Mouse (Mus musculus) thymus, postnatal 36 days (tissue): ENCODE measurements around the gene Upk1b.

Experiments used
- DNase-seq, 2 experiments: peaks; one replicate each; pipeline ENCODE4 v3.0.0; 2022; ENCODE audit warnings: mixed read lengths in 2 of 2

Upk1b gene

DNA sequence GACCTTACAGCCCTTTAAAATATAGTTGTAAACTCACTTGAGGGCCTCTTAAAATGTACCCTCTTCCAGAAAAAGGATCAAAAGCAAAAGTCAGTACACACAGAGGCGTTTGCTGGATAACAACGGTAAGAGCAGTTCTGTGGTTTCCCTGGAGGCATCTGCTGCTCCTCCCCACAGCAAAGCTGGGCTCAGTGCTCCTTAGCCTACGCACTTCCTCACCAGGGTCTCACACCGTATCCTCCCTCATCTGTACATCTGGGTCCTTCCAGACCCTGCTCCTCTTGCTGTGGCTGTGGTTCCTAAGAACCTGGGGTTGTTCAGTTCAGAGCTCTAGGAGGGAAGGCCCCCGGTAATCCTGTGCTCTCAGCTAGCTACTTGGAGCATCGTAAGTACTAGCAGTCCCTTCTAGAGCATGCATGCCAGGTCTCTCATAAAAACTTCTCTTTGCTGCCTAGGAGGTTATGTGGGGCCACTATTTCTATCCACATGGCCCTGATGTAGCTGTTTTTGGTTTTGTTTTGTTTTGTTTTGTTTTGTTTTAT is 39.2 kb downstream of the Upk1b start:
- DNase-seq: peak; percentile 9 to 18

DNA sequence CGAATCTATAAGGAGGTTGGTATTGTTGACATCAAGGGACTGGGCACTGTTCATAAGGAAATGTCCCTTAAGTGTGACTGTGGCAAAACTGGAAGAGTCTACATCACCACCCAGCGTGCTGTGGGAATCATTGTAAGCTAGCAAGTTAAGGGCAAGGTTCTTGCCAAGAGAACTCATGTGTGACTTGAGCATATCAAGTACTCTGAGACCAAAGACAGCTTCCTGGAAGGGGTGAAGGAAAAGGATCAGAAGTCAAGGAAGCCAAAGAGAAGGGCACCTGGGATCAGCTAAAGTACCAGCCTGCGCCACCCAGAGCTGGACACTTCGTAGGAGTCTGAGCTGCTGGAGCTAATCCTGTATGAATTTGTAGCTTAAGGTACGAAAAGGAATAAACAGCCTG is 39.9 kb downstream of the Upk1b start:
- no peak for DNase-seq

DNA sequence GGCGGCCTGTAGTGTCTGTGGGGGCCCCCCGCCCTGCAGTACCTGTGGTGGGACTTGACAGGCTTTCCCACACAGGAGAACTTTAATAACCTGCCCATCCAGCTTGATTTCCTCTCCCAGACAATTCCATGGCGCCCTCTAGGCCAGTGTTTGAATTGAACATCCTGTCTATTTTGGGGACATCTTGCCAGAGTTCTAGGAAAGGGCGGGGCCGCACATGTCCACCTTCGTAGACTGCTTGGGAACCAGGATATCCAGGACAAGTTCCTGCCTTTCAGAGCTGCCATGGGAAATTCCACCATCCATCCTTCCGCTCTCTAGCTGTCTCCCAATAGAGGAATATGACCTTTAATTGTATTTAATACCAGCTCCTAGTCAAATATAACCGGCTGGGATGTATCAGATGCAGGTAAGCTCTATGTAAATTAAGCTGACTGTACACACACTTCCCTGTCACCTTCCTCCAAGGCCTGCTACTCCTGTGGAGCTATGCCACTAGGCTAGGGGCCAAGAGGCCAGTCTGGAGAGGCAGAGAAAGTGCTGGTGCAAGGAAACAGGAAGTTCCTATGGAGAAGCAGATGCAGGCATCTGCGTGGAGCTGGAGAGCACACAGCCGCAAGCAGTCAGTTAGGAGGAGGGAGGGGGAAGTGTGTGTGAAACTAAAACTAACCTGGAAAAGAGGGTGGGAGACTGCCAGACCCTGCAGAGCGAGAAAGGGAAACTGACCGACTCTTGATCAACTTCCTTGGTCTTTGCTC is 41.8 kb downstream of the Upk1b start:
- no peak for DNase-seq

DNA sequence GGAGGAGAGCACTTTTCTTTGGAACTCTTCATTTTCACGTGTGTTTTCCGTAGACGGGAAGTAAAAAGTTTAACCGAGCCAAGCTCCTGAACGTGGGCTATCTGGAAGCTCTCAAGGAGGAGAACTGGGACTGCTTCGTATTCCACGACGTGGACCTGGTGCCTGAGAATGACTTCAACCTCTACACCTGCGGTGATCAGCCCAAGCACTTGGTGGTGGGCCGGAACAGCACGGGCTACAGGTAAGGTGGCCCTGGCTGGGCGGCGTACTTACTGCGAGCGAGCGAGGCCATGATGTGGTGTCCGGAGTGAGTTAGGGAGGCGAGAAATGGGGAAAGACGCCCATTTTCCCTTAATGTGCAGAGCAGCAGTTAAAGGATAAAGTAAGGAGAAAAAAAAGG is 42.5 kb downstream of the Upk1b start:
- no peak for DNase-seq

DNA sequence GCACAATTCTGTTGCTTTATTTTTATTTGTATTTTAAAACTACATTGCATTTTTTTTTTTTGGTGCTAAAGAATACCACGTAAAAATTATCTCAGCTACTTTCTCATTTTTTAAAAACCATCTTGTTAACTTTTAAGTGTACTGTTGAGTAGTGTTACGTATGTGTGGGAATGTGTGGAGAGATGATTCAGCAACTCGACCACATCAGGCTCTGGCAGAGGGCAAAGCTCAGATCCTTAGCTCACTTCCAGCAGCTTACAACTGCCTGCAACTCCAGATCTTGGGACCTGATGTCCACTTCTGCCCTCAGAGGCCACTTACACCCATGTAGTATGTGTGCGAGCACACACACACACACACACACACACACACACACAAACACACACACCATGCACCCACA is 43.6 kb downstream of the Upk1b start:
- no peak for DNase-seq

DNA sequence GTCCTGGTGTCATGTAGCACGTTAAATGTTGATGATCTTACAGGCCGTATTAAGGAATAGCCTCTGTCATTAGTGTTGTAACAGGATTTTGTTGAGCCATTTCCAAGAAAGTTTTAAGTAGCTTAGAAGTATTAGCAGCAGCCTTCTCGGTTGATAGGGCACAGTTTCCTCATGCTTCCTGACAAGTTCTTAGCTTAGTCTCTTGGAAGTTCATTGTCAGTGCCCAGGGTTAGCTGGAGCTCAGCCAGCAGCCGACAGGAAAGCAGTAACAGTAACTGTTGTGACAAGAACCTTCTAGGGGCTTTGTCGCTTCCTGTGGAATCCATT is 44.0 kb downstream of the Upk1b start:
- DNase-seq: no peak

DNA sequence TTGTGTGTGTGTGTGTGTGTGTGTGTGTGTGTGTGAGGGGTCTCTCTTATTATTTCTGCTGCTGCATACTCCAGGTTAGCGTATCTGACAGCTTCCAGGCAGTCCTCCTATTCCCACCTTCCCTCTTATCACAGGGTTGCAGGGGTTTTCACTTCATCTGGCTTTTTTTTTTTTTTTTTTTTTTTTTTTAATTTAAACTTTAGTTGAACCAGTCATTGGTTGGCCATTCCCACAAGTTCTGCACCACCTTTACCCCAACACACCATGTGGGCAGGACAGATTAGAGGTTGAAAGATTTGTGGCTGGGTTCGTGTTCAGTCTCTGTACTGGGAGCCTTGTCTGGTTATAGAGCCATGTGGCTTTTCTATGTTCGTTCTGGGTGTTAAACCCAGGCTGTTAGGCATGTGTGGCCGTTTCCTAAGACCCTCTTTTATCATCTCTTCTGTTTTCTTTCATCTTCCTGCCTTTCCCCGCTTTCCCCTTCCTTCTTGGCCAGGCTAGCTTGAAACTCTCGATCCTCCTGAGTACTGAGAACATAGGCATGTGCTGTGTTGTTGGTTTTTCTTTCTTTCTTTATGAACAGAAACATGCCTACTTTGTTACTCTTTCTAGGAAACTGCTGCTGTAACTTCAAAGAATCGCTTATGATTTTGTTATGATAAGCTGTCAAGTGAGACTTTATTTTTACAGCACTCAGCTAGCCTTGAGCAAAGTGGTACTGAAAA is 44.5 kb downstream of the Upk1b start:
- no peak for DNase-seq

DNA sequence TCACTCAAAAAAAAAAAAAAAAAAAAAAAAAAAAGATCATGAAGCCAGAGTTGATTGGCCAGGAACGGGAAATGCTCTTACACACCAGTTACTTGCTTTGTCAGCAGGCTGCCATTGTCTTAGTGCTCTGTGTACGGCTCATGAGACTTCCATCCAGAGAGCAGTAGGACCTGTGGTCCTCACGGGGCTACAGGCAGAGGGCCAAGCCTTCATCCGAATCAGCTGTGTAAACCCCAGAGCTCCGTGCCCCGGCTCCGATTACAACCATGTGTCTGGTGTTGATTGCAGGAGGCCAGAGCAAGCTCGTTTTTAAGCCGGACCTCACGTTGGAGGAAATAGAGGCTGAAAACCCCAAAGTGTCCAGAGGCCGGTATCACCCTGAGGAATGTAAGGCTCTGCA is 46.5 kb downstream of the Upk1b start:
- DNase-seq: no peak

DNA sequence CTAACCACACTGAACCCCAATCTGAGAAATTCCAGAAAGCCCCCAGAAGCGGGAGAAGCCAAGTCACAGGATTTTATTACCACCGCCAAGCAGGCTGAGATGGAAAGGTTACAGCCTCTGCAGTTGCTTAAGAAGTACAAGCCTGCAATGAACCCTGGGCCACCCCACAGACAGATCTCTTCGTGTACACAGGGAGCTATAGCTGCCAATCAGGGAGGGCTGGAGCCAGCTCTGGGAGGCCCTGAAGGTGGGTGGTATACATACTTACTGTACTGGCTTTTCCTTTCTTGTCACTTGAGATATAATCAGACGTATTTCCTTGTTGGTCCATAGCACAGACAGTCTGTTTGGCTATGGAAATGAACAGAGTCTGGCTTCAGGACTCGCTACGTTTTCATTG is 49.3 kb downstream of the Upk1b start:
- no peak for DNase-seq

DNA sequence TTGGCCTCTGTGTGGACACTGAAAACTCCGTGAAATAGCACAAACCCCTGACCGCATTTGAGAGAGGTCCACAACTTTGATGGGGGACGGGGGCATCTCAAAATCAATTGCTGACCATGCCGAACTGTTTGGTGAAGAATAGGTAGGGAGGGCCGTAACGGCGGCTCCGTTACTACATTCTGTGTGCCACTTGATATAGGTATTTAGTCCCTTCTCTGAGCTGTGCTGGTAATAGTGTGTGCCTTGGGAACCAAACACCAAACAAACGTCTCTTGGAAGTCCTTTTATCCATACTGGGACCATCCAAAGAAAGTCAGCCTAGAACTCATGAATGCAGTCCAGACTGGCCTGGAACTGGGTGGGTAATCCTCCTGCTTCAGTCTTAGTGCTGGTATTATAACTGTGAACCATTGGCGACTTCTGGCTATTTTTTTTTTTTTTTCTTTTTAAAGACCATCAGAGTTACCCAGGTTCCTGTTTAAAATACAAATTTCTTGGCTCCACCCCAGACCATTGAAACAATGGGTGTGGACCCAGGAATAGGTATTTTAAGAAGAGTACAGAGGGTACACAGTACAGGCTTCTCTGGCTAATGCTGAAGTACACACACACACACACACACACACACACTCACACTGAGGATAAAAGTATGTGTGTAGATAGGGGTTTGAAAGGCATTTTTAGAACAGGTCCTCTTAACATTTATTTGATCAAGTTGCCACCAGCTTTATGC is 56.0 kb downstream of the Upk1b start:
- no peak for DNase-seq

DNA sequence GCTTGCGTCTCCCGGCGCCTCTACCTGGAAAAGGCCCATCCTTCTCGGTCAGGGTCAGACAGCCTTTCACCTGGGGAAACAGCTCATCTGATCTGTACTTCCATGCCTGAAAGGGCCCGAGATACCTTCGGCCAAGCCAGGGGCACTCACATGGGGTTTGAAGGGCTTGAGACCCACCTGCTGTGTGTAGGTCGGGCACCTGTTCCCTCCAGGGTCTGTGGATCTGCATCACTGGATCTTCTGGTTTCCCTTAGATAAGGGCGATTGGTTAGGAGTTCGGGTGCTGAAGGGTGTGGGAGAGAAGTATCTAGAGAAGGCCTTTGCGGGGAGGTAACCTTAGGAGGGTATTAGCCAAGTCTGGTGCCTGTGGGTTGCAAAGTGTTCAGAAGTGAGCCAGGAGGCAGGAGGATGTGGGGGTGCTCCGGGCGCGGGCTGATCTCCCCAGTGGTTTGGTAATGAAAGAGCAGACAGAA is 57.4 kb downstream of the Upk1b start:
- DNase-seq: peak; percentile 34 to 37

DNA sequence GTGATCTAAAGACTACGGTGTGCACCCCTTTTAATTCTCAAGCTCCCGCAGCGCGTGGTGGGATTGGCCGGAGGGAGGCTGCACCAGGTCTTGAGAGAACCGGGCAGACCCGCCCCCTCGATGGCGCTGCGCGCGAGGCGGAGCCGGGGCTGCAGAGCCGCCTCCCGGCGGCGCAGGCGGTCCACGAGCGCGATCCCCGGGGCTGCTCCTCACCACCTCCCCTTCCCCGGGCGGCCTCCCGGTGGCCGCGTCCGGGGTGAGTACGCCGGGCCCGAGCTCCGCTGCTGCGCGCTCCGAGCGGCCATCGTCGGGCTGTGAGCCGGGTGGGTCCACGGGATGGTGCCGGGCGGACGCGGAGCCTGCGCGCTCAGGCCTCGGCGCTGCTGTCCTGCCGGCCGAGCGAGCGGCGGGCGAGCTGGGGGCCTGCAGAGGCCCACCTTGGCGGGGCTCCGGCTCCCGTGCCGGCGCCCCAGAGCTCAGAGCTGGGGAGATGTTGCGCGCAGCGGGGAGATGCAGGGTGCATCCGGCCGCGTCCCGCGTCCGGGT is 57.9 kb downstream of the Upk1b start, which contains the start of gene B4galt4:
TSS of gene B4galt4 (plus strand) at position 152 of the 546 bp plus-strand sequence.
- DNase-seq: peak; percentile 61 to 69

DNA sequence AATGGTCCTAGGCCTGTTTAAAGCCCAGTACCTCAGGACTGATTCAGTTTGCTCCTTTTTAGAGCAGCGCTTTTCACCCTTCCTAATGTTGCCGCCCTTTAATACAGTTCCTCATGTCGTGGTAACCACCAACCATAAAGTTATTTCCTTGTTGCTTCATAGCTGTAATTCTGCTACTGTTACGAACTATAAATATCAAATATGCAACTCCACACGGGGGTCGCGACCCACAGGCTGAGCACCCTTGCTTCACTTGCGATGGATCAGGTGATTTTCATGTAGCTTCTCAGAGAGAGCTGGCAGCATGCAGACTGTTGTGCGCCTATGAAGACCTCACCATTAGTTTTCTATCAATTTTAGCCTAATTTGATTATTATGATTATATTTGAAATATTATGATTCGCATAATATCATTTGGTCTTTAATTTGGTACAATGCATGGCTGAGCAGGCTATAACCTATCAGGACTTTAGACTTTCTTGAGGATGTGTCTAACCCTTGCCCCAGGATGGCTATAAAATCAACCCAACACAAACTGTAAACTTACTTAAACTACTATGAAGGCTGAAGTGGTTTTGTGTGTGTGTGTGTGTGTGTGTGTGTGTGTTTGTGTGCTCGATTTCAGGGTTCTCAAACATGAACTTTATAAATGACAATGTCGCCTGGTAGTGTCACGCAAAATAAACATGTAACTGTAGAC is 58.8 kb downstream of the Upk1b start:
- DNase-seq: no peak

DNA sequence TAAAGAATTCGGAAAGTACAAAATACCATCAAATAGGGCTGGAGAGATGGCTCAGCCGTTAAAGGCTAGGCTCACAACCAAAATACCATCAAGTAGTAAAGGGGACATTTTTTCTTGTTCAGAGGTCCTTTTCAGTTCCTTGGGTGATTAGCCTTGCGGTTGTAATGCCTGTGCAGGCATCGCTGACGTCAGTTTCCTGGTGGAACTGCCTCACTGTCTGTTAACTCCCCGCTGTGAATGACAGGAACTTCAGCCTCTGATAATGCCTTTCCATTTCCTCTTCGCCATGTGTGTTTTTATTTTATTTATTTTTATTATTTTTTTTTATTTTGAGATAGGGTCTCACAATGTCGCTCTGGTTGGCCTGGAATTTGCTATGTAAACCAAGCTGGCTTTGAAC is 69.2 kb downstream of the Upk1b start:
- DNase-seq: no peak

DNA sequence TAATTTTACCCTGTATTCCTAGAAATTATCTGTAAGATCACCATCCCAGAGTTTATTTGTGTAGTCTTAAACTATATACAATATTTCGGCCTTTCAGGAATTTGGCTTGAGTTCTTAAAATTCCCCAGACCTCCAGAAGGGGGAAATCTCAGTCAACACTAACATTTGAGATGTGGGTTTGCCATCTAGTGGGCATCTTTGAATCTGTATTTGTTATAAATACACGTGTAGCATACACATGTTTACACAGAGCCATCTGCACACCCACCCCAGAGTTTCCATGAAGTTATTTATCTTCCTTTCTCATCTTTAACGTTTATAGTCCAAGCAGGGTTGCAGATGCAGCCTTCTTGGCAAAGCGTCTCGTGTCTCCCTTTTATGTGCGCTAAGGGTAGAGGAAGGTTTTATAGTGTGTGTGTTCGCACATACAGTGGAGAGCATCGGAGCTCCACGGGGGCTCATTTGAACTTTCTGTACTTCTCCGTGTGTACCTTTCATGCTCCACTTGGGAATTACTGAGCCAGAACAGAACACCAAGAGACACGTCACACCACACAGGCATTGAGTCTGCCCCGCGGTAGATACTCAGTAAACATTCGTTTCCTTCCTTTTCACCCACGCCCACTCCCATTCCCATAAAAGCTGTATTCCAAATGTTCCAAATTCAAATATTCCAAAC is 70.4 kb downstream of the Upk1b start:
- no peak for DNase-seq

DNA sequence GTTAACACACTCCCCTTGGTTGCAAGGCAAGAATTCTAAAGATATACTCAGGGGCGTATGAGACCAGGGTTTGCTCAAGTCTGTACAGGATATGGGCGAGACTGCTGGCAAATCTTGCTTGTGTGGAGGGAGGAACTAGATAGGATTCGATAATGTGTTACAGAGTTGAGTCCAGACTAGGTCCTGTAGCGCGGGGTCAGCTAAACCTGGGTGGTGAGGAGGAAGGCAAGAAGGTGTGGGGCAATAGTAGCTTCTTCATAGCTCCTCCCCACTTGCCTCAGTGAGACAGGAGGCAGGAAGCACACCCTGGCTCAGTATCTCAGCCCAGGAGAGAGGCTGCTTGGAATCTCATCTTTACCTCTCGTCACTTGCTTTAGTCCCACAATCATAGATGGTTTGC is 71.0 kb downstream of the Upk1b start:
- no peak for DNase-seq

DNA sequence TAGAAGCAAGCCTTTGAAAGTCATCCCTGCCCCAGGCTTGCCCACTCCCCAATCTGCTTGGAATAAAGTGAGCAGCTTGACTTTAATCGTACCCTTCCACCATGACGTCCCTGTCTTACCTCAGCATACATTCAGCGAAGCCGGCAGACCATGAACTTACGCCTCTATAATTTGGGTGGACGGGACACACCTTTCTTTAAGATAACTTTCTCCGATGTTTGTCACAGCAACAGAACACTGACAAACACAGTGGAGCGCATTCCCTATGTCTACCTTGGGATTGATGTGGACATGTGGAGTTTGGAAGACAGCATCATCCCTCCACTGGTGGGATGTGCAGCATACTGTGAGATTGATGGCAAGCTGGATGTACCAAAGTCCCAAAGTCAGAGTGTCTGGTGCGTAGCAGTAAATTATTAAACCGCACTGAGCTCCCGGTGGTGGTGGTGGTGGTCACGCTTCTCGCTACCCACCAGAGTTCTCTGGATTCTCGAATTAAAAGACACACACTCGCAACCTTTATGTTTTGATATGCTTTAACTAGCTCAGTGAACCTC is 71.5 kb downstream of the Upk1b start:
- no peak for DNase-seq

DNA sequence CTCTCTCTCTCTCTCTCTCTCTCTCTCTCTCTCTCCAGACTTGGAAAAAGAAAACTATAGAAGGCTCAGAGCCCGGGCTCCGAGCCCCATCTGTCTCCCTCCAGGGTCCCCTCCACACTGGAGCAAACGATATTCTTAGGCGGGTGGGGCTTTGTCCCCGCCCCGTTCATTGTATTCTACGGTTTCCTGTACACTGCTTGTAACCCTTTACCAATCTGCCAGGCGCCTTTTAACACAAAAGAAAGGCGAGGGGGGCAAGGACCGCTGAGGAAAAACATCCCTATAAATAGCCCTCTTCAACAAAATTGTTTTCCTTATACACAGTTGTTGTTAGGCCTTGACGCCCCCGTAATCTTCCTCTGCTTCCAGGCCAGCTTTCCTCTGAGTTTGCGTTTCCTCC is 75.2 kb downstream of the Upk1b start:
- DNase-seq: no peak

DNA sequence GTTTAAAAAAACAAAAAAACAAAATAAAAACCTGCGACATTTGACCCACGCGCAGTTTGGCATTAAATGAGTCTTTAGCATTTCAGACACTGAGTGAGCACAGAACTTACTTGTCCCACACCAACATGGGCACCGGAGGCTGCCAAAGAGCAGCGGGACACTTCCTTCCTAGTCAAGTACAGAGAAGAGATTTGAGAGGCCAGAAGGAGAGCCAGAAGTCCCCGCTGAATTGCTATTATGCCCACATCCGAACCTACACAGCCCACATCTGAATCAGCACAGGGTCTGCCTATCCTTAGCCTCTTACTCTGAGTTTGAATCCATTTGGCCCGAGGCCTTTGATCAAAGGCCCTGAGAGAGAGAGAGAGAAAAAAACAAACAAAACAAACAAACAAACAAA is 75.9 kb downstream of the Upk1b start:
- DNase-seq: no peak
